Mouse (Mus musculus): ENCODE results near the gene Dohh.
A peak's percentile ranks its signal among the peaks of the same experiment; 100 is the strongest.

GRCm38 (mm10) chr10:81341333-81341949 is 42.8 kb upstream of the Dohh start:
- no peak for TF ChIP-seq POLR2A (IDR thresholded peaks at IDR 0.05; ENCODE audit: control insufficient read depth, extremely low read depth, insufficient read depth, low read length, poor library complexity)
- peak; percentile 86; the same call in 1 of the 2 replicates for TF ChIP-seq CTCF (IDR thresholded peaks at IDR 0.05; ENCODE audit: borderline replicate concordance, control insufficient read depth, extremely low read depth, insufficient read depth, low read length, poor library complexity)

All from thymus, adult 2 months (tissue).